Mouse (Mus musculus) forebrain, embryonic 12.5 days (tissue): Measurements from ENCODE around the gene Rapgef1. TPM values are rescaled to one million over a fixed set of nuclear protein-coding genes. Genes with fewer than 3 reads are reported as not detected.

Experiments used
- ATAC-seq: fragments of 200-750 bp; cut with Nextera tagmentation; 2 replicates; pipeline ENCODE4 v1.8.0; 2017; ENCODE audit warnings: moderate TSS enrichment; ENCODE audit not compliant: low FRiP score
- H3K27ac ChIP-seq: fragments of 300-500 bp; sonication (generic); 2 replicates; pipeline ENCODE4 v1.5.1; 2016; ENCODE audit warnings: mild to moderate bottlenecking
- H3K27me3 ChIP-seq: fragments of 300-500 bp; sonication (generic); 2 replicates; pipeline ENCODE4 v1.6.1; 2016; ENCODE audit warnings: mild to moderate bottlenecking
- H3K36me3 ChIP-seq: fragments of 300-500 bp; sonication (generic); replicated peaks from 2 replicates; pipeline ENCODE4 v1.6.1; 2016; ENCODE audit warnings: mild to moderate bottlenecking
- H3K4me1 ChIP-seq: fragments of 300-500 bp; sonication (generic); 2 replicates; pipeline ENCODE4 v1.6.1; 2016
- H3K4me2 ChIP-seq: fragments of 300-500 bp; sonication (generic); 2 replicates; pipeline ENCODE4 v1.6.1; 2016; ENCODE audit warnings: mild to moderate bottlenecking, moderate library complexity
- H3K4me3 ChIP-seq: fragments of 300-500 bp; sonication (generic); replicated peaks from 2 replicates; pipeline ENCODE4 v1.5.1; 2016; ENCODE audit warnings: mild to moderate bottlenecking
- H3K9ac ChIP-seq: fragments of 300-500 bp; sonication (generic); 2 replicates; pipeline ENCODE4 v1.6.1; 2016; ENCODE audit warnings: mild to moderate bottlenecking
- H3K9me3 ChIP-seq: fragments of 300-500 bp; sonication (generic); 2 replicates; pipeline ENCODE4 v1.6.1; 2016
- WGBS: fragments of 180-500 bp; shearing (Covaris S2); methylation state at CpG from one replicate; pipeline ENCODE4 v1.1.7; 2016; 5-methylcytosine and 5-hydroxymethylcytosine counted together
- polyA plus RNA-seq: library from polyadenylated mRNA; unstranded; fragments of >200 nt; fragmentation: Nextera tagmentation; extraction: Ambion mirVana; gene quantifications from 2 replicates; pipeline ENCODE4 v1.2.1, GENCODE M21; 2016

Rapgef1 gene
- polyA plus RNA-seq, 1 experiment from 2014 or later, result 24.0 TPM

DNA sequence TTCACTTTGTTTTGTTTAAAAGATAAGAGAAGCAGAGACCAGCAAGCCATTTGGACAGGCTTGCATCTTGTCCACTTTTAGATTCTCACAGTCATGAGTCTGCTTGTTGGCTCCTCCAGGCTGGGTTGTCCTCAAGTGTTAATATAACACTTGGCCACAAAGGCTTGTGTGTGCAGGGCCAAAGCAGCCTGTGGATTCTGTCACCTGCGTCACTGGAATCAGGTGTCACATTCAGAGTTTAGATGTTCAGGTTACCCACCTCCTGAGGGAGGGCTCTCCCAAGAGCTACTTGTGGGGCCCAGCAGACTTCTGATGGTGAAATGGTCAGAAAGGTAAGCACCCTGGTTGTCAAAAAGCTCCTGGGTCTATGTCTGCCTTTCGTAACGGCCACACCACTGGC is 103.6 kb downstream of the Rapgef1 start:
- Histone ChIP-seq H3K4me2 (no peak overlapping the region), H3K9me3 (no peaks in the 10 kb centered on the region), H3K27ac (no peak overlapping the region), H3K4me1 (no peaks in the 10 kb centered on the region), H3K9ac (no peak overlapping the region), H3K27me3 (no peaks in the 10 kb centered on the region), H3K36me3 (peaks cover 83% of the 10 kb centered on the region), H3K4me3 (no peak overlapping the region)
- ATAC-seq, result no peak
- 90% methylated on average over 3 of the region's 3 CpGs for WGBS

DNA sequence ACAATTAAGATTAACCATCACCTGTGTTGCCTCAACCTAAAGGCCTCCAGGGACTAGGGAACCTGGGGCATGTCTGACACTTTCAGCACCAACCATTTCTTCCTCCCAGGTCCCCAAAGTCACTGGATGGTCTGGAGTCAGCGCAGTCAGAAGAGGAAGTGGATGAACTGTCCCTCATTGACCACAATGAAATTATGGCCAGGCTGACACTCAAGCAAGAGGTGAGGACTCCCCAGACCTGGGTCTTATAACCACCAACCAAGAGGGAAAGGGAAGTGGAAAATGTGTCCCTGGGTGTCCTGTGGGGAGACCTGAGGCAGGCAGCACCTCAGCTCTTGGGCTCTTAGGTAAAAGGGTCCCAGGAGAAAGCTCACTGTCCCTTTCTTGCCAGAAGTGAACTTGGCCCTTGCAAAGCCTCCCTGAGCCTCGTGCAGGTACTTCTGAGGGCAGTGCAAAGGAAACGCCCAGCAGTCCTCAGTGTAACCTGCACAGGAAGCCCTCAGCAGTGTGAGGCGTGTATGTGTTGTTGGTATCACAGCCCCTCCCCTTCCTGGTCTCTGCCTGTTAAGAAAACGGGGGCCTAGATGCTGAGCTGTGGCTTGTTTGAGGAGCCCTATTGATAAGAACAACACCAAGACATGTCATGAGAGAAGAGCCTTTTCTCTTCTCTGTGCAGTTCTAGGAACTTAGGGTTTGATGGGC is 105.3 kb downstream of the Rapgef1 start:
- H3K4me3 ChIP-seq, result no peak overlapping the region
- no peaks in the 10 kb centered on the region for H3K27me3 ChIP-seq
- no peaks in the 10 kb centered on the region for H3K4me1 ChIP-seq
- H3K27ac ChIP-seq, result no peak overlapping the region
- no peaks in the 10 kb centered on the region for H3K9me3 ChIP-seq
- WGBS, result 89% methylated on average over 5 of the region's 5 CpGs
- H3K9ac ChIP-seq, result no peak overlapping the region
- ATAC-seq, result no peak
- no peak overlapping the region for H3K4me2 ChIP-seq
- H3K36me3 ChIP-seq, result peaks cover 89% of the 10 kb centered on the region

DNA sequence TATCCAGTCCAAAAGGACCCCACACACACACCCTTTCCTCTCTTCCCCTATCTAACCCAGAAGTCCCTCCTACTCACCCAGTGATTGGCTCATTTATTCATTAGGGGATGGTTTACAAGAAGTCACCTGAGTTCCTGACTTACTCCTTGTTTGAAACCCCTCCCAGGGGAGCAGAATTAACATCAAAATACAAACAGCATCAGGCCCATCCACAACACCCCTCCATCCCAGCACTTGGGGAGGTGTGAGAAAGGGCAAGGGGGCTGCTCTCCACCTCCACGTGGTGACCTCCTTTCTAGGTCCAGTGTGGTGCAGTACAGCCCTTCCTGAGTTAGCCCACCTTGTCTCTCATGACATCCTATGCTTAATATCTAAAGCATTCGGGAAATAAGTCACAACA is 110.0 kb downstream of the Rapgef1 start:
- peaks cover 89% of the 10 kb centered on the region for H3K36me3 ChIP-seq

DNA sequence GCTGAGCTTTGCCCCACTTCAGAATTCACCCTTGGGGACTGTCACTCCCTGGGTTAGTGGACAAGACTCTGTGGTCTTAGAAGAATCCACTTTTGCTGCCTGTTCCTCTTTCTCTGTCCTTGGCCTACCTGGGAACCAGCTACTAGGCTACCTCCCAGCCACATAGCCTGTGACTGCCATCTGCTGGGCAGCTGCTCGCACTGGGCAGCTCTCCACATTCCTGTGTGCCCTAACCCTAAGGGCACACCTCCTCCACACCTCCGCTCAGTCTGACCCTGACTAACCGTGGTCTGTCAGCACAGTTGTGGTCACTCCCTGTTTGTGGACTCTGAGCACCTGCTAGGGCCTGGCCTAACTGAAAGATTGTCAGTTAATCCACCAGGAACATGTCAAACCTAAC is 112.0 kb downstream of the Rapgef1 start:
- H3K9me3 ChIP-seq, result no peaks in the 10 kb centered on the region
- no peaks in the 10 kb centered on the region for H3K4me1 ChIP-seq
- H3K36me3 ChIP-seq, result peaks cover 89% of the 10 kb centered on the region
- H3K27ac ChIP-seq, result no peak overlapping the region
- 72% methylated on average over 3 of the region's 3 CpGs for WGBS
- ATAC-seq, result no peak
- no peaks in the 10 kb centered on the region for H3K27me3 ChIP-seq
- H3K4me3 ChIP-seq, result no peak overlapping the region
- H3K9ac ChIP-seq, result no peak overlapping the region
- H3K4me2 ChIP-seq, result no peak overlapping the region

More for the DNA sequence above, 110.0 kb downstream of the Rapgef1 start:
- Histone ChIP-seq H3K9me3 (no peaks in the 10 kb centered on the region), H3K4me2 (no peak overlapping the region), H3K9ac (no peak overlapping the region), H3K4me3 (no peak overlapping the region), H3K27me3 (no peaks in the 10 kb centered on the region), H3K27ac (no peak overlapping the region), H3K4me1 (no peaks in the 10 kb centered on the region)
- no peak for ATAC-seq
- 48% methylated on average over 2 of the region's 2 CpGs for WGBS

DNA sequence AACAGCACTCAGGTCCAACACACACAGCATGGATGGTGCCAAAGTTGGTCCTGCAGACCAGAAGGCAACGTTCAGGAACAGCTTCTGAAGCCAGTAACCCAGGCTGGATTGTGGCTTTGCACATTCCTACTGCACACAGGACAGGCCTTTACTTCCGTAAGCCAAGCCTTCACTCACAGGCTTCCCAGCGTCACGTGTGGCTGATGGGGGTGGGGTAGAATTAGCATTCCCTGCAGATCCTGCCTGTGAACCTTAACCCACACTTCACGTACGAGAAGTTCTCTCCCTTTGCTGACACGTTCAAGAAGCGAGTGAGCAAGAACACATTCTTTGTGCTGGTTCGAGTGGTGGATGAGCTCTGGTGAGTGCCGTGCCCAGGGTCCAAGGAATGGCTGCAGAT is 113.0 kb downstream of the Rapgef1 start:
- H3K9ac ChIP-seq, result no peak overlapping the region
- H3K27me3 ChIP-seq, result no peaks in the 10 kb centered on the region
- peaks cover 90% of the 10 kb centered on the region for H3K36me3 ChIP-seq
- H3K4me3 ChIP-seq, result no peak overlapping the region
- no peak for ATAC-seq
- H3K9me3 ChIP-seq, result no peaks in the 10 kb centered on the region
- H3K4me1 ChIP-seq, result no peaks in the 10 kb centered on the region
- WGBS, result 93% methylated on average over 10 of the region's 10 CpGs
- no peak overlapping the region for H3K4me2 ChIP-seq
- no peak overlapping the region for H3K27ac ChIP-seq

DNA sequence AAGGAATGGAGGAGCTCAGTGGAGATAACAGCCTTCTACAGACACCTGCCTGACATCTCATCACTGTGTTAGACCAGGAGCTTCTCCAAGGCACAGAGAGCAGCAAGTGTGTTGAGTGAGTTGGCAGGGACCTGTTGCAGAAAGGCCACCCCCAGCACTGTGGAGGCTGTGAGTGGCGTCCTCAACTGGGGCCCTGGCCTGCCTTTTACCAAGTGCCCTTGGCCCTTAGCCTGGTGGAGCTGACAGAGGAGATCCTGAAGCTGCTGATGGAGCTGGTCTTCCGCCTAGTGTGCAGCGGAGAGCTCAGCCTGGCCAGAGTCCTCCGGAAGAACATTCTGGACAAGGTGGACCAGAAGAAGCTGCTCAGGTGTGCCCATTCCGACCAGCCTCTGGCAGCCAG is 113.8 kb downstream of the Rapgef1 start:
- Histone ChIP-seq H3K36me3 (peaks cover 93% of the 10 kb centered on the region), H3K9ac (no peak overlapping the region), H3K4me1 (no peaks in the 10 kb centered on the region), H3K27me3 (no peaks in the 10 kb centered on the region), H3K4me2 (no peak overlapping the region), H3K4me3 (no peak overlapping the region), H3K27ac (no peak overlapping the region), H3K9me3 (no peaks in the 10 kb centered on the region)
- 93% methylated on average over 5 of the region's 5 CpGs for WGBS
- no peak for ATAC-seq

DNA sequence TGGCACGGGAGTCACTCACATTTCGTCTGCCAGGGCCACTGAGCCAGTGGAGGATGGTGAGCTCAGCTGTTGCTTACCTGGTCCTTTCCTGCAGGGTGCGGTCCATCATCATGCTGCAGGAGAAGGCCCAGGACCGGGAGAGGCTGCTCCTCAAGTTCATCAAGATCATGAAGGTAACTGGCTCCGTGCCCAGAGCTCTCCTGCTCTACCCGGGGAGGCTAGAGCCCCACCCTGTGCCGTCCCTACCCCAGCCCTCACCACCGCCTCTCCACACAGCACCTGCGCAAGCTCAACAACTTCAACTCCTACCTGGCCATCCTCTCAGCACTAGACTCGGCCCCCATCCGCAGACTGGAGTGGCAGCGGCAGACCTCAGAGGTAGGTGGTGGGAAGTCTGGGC is 116.2 kb downstream of the Rapgef1 start:
- no peak for ATAC-seq
- Histone ChIP-seq H3K36me3 (peaks cover 93% of the 10 kb centered on the region), H3K4me1 (no peaks in the 10 kb centered on the region), H3K9me3 (no peaks in the 10 kb centered on the region), H3K4me2 (no peak overlapping the region), H3K9ac (no peak overlapping the region), H3K4me3 (no peak overlapping the region), H3K27ac (no peak overlapping the region), H3K27me3 (no peaks in the 10 kb centered on the region)
- WGBS, result 92% methylated on average over 12 of the region's 12 CpGs

DNA sequence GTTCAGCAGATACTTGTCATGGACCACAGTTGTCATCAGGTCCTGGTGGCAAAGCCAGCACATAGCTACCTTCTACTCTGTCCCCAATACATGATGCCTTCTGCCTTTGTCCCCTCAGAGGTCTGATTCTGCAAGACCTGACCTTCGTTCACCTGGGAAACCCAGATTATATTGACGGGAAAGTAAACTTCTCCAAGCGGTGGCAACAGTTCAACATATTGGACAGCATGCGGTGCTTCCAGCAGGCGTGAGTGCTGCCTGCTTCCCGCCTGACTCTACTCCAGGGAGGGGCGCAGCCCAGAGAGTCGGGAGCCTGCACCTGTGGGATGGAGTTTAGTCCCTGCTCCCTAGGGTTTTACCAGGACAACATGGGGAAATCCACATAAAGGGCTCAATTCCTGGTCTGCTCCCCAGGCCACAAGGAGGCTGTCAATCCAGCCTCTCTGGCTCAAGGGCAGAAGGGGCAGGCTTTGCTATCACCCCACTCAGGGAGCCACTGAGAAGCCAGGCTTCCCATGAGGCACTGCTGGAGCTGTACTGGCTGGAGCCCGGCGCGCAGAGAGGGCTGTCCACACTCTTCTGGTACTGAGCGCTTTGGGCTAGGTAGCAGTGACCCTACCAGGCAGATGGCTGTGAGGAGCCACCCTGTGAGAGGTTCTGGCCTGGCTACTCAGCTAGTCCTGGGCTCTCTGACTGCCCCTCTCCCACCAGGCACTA is 117.8 kb downstream of the Rapgef1 start:
- no peak for ATAC-seq
- Histone ChIP-seq H3K4me1 (no peaks in the 10 kb centered on the region), H3K4me3 (no peak overlapping the region), H3K9me3 (no peaks in the 10 kb centered on the region), H3K36me3 (peaks cover 80% of the 10 kb centered on the region), H3K4me2 (no peak overlapping the region), H3K9ac (no peak overlapping the region), H3K27me3 (no peaks in the 10 kb centered on the region), H3K27ac (no peak overlapping the region)
- WGBS, result 95% methylated on average over 12 of the region's 12 CpGs

DNA sequence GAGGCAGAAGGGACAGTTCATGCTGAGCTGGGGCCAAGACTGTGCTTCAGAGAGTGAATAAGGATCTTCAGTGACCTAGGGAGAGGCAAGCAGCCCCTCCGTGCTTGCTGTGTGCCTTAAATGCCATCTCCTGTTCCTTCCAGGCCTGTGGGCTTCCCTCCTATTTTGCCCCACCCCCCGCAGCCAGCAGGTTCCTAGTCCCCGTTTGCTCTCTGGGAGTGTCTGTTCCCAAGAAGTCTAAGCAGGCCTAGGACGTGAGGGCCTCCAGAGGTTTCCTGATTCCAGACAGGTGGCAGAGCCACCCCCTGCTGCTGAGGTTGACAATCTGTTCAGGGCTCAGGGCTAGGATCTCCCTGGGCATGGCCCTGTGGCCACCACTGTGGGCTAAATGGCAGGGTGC is 119.3 kb downstream of the Rapgef1 start:
- Histone ChIP-seq H3K36me3 (peaks cover 66% of the 10 kb centered on the region), H3K27ac (no peak overlapping the region), H3K4me2 (no peak overlapping the region), H3K9ac (no peak overlapping the region), H3K27me3 (0 out of 2 replicates have a peak, but pooled peaks cover 5% of the 10 kb centered on the region), H3K9me3 (no peaks in the 10 kb centered on the region), H3K4me3 (no peak overlapping the region), H3K4me1 (no peaks in the 10 kb centered on the region)
- ATAC-seq, result no peak
- 77% methylated on average over 4 of the region's 4 CpGs for WGBS

DNA sequence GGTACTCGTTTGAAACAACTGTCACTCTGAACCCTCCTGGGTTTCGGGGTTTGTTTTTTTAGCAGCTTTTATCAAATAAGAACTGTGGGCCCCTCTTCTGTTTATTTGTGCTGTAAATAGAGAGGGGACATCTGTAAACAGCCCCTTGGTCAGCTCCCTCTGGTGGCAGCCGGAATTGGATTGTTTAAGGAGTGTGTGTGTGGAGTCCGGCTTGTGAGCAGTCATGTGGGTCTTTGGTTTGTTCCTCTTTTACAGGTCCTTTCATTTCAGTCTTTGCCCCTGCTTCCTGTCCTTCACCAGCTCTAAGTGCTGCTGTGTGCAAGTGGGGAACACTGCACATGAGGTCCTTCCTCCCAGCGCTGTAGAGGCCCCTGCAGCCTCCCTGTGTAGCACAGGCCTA is 119.8 kb downstream of the Rapgef1 start:
- H3K36me3 ChIP-seq, result peaks cover 60% of the 10 kb centered on the region
- no peaks in the 10 kb centered on the region for H3K9me3 ChIP-seq
- 87% methylated on average over 5 of the region's 5 CpGs for WGBS
- H3K4me2 ChIP-seq, result no peak overlapping the region
- no peaks in the 10 kb centered on the region for H3K4me1 ChIP-seq
- 0 out of 2 replicates have a peak, but pooled peaks cover 5% of the 10 kb centered on the region for H3K27me3 ChIP-seq
- no peak for ATAC-seq
- no peak overlapping the region for H3K4me3 ChIP-seq
- no peak overlapping the region for H3K9ac ChIP-seq
- H3K27ac ChIP-seq, result no peak overlapping the region

DNA sequence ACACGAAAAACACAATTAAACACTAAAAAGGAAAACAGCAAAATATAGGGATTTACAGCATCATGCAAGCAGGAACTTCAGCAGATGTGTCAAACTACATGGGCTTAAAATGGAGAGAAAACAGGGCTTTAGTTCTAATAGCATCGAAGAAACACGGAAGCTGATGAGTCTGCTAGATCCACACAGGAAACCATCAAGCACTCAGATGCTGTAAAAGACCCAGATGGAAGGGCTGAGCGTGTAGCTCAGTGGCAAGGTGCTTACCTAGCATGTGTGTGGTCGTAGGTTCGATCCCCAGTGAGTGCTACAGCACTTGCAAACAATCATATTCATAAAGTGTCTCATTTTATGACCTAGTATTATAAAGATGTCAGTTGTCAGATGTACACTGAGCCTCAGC is 121.7 kb downstream of the Rapgef1 start:
- 95% methylated on average over 6 of the region's 6 CpGs for WGBS
- Histone ChIP-seq H3K4me2 (no peak overlapping the region), H3K9me3 (no peaks in the 10 kb centered on the region), H3K36me3 (peaks cover 42% of the 10 kb centered on the region), H3K4me3 (no peak overlapping the region), H3K27ac (no peak overlapping the region), H3K27me3 (peaks cover 22% of the 10 kb centered on the region), H3K9ac (no peak overlapping the region), H3K4me1 (no peaks in the 10 kb centered on the region)
- no peak for ATAC-seq

DNA sequence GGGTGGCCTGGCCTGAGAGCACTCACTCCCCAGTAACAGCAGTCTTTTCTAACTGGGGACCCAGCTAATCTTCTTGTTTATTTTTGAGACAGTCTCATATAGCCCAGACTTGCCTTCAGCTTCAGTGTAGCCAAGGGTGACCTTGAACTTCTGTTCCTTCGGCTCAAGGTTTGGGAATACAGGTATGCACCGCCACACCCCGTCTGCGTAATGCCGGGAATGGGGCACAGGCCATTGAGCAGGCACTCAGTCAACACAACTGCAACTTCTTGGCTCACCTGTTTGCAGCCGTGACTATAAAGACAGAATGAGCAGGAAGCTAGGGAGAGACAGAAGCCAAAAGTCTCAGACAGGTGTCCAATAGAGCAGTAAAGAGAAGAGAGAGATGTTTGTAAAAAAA is 124.7 kb downstream of the Rapgef1 start:
- H3K27ac ChIP-seq, result no peak overlapping the region
- H3K4me3 ChIP-seq, result no peak overlapping the region
- no peak for ATAC-seq
- no peaks in the 10 kb centered on the region for H3K9me3 ChIP-seq
- H3K4me1 ChIP-seq, result peaks cover 7% of the 10 kb centered on the region
- peaks cover 52% of the 10 kb centered on the region for H3K27me3 ChIP-seq
- H3K9ac ChIP-seq, result no peak overlapping the region
- no peak overlapping the region for H3K4me2 ChIP-seq
- 91% methylated on average over 6 of the region's 6 CpGs for WGBS
- H3K36me3 ChIP-seq, result peaks cover 13% of the 10 kb centered on the region
